Mouse (Mus musculus) myocyte (in vitro differentiated cells): ENCODE results near the gene Mrtfa.

Experiments
- CEBPB ChIP-seq: IDR thresholded peaks from 2 replicates; pipeline ENCODE4 v1.6.1; 2011; ENCODE audit warnings: mild to moderate bottlenecking, moderate library complexity; ENCODE audit not compliant: poor library complexity, insufficient read depth, severe bottlenecking
- E2F4 ChIP-seq: IDR thresholded peaks from one replicate; pipeline ENCODE4 v1.6.1; 2011; ENCODE audit warnings: mild to moderate bottlenecking, control low read depth, moderate library complexity; ENCODE audit not compliant: insufficient read depth
- MAX ChIP-seq: IDR thresholded peaks from one replicate; pipeline ENCODE4 v1.6.1; 2011; ENCODE audit warnings: low read depth, mild to moderate bottlenecking, control low read depth
- MYOD1 ChIP-seq, 3 experiments: IDR thresholded peaks; one replicate each; pipeline ENCODE4 v1.6.1; 2011; ENCODE audit warnings: control low read depth in 2 of 3, low read depth in 2 of 3, mild to moderate bottlenecking in 2 of 3, moderate library complexity in 1 of 3; ENCODE audit not compliant: insufficient read length in 2 of 3, control insufficient read depth in 1 of 3
- MYOG ChIP-seq, 3 experiments: IDR thresholded peaks; one replicate each; pipeline ENCODE4 v1.6.1; 2011; ENCODE audit warnings: control low read depth in 2 of 3, low read depth in 2 of 3, mild to moderate bottlenecking in 2 of 3; ENCODE audit not compliant: insufficient read length in 2 of 3, control insufficient read depth in 1 of 3, insufficient read depth in 1 of 3
- POLR2A ChIP-seq: IDR thresholded peaks from one replicate; pipeline ENCODE4 v1.6.1; 2011; ENCODE audit warnings: low read depth, mild to moderate bottlenecking, control low read depth, moderate library complexity; ENCODE audit not compliant: insufficient read length
- POLR2AphosphoS2 ChIP-seq: IDR thresholded peaks from one replicate; pipeline ENCODE4 v1.6.1; 2011; ENCODE audit warnings: low read depth, control low read depth; ENCODE audit not compliant: insufficient read length
- SRF ChIP-seq: IDR thresholded peaks from one replicate; pipeline ENCODE4 v1.6.1; 2011; ENCODE audit warnings: low read depth; ENCODE audit not compliant: control insufficient read depth, insufficient read length
- TCF12 ChIP-seq: IDR thresholded peaks from one replicate; pipeline ENCODE4 v1.6.1; 2011; ENCODE audit warnings: mild to moderate bottlenecking, control low read depth; ENCODE audit not compliant: poor library complexity, insufficient read depth, severe bottlenecking
- TCF3 ChIP-seq: IDR thresholded peaks from one replicate; pipeline ENCODE4 v1.6.1; 2011; ENCODE audit warnings: low read depth, control low read depth; ENCODE audit not compliant: insufficient read length
- USF1 ChIP-seq: IDR thresholded peaks from one replicate; pipeline ENCODE4 v1.6.1; 2011; ENCODE audit warnings: low read depth, mild to moderate bottlenecking, control low read depth, moderate library complexity

DNA sequence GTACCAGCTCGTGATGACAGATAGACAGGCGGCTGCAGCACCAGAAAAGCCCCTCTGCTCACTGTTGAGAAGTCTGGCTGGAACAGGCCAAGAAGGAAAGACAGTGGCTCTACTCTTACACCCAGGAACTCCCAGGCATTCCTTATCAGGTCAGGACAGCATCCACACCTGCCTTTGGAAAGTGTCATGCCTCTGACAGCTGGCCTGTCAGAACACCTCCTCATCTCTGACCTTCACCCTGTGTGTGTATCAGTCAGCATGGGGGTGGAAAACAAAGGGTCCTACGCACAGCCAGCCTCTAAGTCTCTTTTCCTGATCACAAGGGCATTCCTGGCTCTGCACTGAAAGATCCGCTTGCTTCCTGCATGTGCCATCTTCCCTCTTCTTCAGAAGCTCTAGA, 148.8 kb downstream of the Mrtfa start:
- TF ChIP-seq MYOD1 (IDR thresholded peaks at IDR 0.05; ENCODE audit: control insufficient read depth in 1 of 3, insufficient read length in 2 of 3, low read depth in 2 of 3) (peak in 1 of 3 experiments; percentile 69), POLR2A (no peak), MAX (no peak), CEBPB (no peak), E2F4 (no peak), USF1 (no peak), POLR2AphosphoS2 (no peak), TCF3 (no peak), TCF12 (no peak), SRF (no peak), MYOG (IDR thresholded peaks at IDR 0.05; ENCODE audit: control insufficient read depth in 1 of 3, insufficient read depth in 1 of 3, insufficient read length in 2 of 3, low read depth in 2 of 3) (no peak)
